Mouse (Mus musculus) layer of hippocampus, adult 2 months (tissue): ENCODE results near the gene Lix1l. TPM values are rescaled to one million over a fixed set of nuclear protein-coding genes. Genes with fewer than 3 reads are reported as not detected.
"Not testable (repeated sequence)": the region's sequence is repeated elsewhere in the genome, so short reads cannot be mapped to it uniquely, and the experiment has no call there.

Experiments
- DNase-seq, 2 experiments: peaks; one replicate each; pipeline ENCODE4 v3.0.0; 2022; ENCODE audit warnings: low spot score in 2 of 2
- H3K27ac ChIP-seq: fragments of 200-600 bp; 2 replicates; pipeline ENCODE4 v1.8.1; 2022
- H3K4me3 ChIP-seq: fragments of 200-600 bp; 2 replicates; pipeline ENCODE4 v1.8.1; 2022; ENCODE audit warnings: mild to moderate bottlenecking
- CTCF ChIP-seq: fragments of 200-600 bp; conservative IDR thresholded peaks from 2 replicates; pipeline ENCODE4 v1.8.1; 2022; ENCODE audit warnings: antibody characterized with exemption, mild to moderate bottlenecking, moderate library complexity
- total RNA-seq, 2 experiments: library from RNA; stranded (reverse); gene quantifications; 2 replicates each; pipeline ENCODE4 v1.2.3; 2021

Lix1l gene
- total RNA-seq, 2 experiments from 2014 or later: 29.0 to 29.1 TPM

GRCm38 (mm10) chr3:96598156-96599068, 2.5 kb upstream of the Lix1l start:
- H3K4me3 ChIP-seq: peak overlapping the region; percentile 64
- peak overlapping the region; percentile 92 for H3K27ac ChIP-seq

GRCm38 (mm10) chr3:96599069-96599393, 1.9 kb upstream of the Lix1l start:
- no peak for DNase-seq
- no peak for TF ChIP-seq CTCF
- Histone ChIP-seq H3K27ac (peak overlapping the region; percentile 92), H3K4me3 (peak overlapping the region; percentile 64)

More at GRCm38 (mm10) chr3:96598156-96599068, 2.5 kb upstream of the Lix1l start:
- no peak for TF ChIP-seq CTCF
- peak in 1 of 2 experiments; percentile 73 for DNase-seq

- H3K27ac ChIP-seq: peak overlapping the region; percentile 92
- no peak for TF ChIP-seq CTCF
- peak overlapping the region; percentile 64; the same call in 1 of the 2 replicates for H3K4me3 ChIP-seq
- DNase-seq: no peak
Measured at GRCm38 (mm10) chr3:96599411-96599810, 1.5 kb upstream of the Lix1l start.

- no peak for TF ChIP-seq CTCF
- H3K27ac ChIP-seq: peak overlapping the region; percentile 92
- peak in 1 of 2 experiments; percentile 37 for DNase-seq
- H3K4me3 ChIP-seq: peak overlapping the region; percentile 67
Measured at GRCm38 (mm10) chr3:96601251-96601787, 370 bp downstream of the Lix1l start.

GRCm38 (mm10) chr3:96601941-96602703, 1.2 kb downstream of the Lix1l start:
- H3K27ac ChIP-seq: peak overlapping the region; percentile 92

GRCm38 (mm10) chr3:96602704-96603084, 1.7 kb downstream of the Lix1l start:
- H3K27ac ChIP-seq: peak overlapping the region; percentile 92
- no peak for TF ChIP-seq CTCF
- DNase-seq: no peak
- peak overlapping the region; percentile 67 for H3K4me3 ChIP-seq

More at GRCm38 (mm10) chr3:96601941-96602703, 1.2 kb downstream of the Lix1l start:
- H3K4me3 ChIP-seq: peak overlapping the region; percentile 67
- peak in 1 of 2 experiments; percentile 38 for DNase-seq
- TF ChIP-seq CTCF: no peak

GRCm38 (mm10) chr3:96603311-96603710, 2.4 kb downstream of the Lix1l start:
- DNase-seq: no peak
- Histone ChIP-seq H3K4me3 (peak overlapping the region; percentile 67), H3K27ac (peak overlapping the region; percentile 92; the same call in 1 of the 2 replicates)
- no peak for TF ChIP-seq CTCF

- not testable (repeated sequence) for H3K27ac ChIP-seq, DNase-seq, H3K4me3 ChIP-seq
Measured at GRCm38 (mm10) chr3:96606007-96606406, 5.1 kb downstream of the Lix1l start.

GRCm38 (mm10) chr3:96606618-96607017, 5.7 kb downstream of the Lix1l start:
- no peak overlapping the region for H3K4me3 ChIP-seq
- DNase-seq: no peak
- no peak for TF ChIP-seq CTCF
- H3K27ac ChIP-seq: no peak overlapping the region

GRCm38 (mm10) chr3:96617941-96618340, 17.0 kb downstream of the Lix1l start:
- no peak overlapping the region for H3K4me3 ChIP-seq
- no peak for DNase-seq
- no peak overlapping the region for H3K27ac ChIP-seq
- TF ChIP-seq CTCF: no peak

- TF ChIP-seq CTCF: no peak
- DNase-seq: no peak
- no peak overlapping the region for H3K27ac ChIP-seq
- H3K4me3 ChIP-seq: no peak overlapping the region
Measured at GRCm38 (mm10) chr3:96623201-96623600, 22.3 kb downstream of the Lix1l start.

GRCm38 (mm10) chr3:96629729-96630600, 29.0 kb downstream of the Lix1l start, which contains the start of gene Rbm8a:
Gene Rbm8a (plus strand): TSS chr3:96629933.
- peak within 1 kb of the TSS; percentile 95 for H3K27ac ChIP-seq
- peak; percentile 96 to 97 for DNase-seq
- no peak for TF ChIP-seq CTCF
- H3K4me3 ChIP-seq: peak within 1 kb of the TSS; percentile 85
